Mouse (Mus musculus) liver, embryonic 14.5 days (tissue): ENCODE results near the gene Intu.

Experiments used
- CTCF ChIP-seq: IDR thresholded peaks from 2 replicates; pipeline ENCODE4 v1.5.1; 2016; ENCODE audit warnings: antibody characterized with exemption, low read depth, control low read depth
- EP300 ChIP-seq: IDR thresholded peaks from 2 replicates; pipeline ENCODE4 v1.6.1; 2016; ENCODE audit warnings: antibody characterized with exemption, low read depth

GRCm38 (mm10) chr3:40678856-40679255 lies 147.8 kb downstream of the Intu start:
- no peak for TF ChIP-seq CTCF
- no peak for TF ChIP-seq EP300
